Mouse (Mus musculus): ENCODE results near the gene Fam114a1.

GRCm38 (mm10) chr5:64954931-64955330 lies 14.9 kb upstream of the Fam114a1 start:
- TF ChIP-seq CTCF (IDR thresholded peaks at IDR 0.05; ENCODE audit: extremely low read depth, insufficient read length, insufficient replicate concordance, low read depth, low read length) = no peak
- TF ChIP-seq POLR2A (IDR thresholded peaks at IDR 0.05; ENCODE audit: low read depth, low read length) = no peak
